Mouse (Mus musculus): ENCODE results near the gene Olfr683.
"Not testable (repeated sequence)": the region's sequence is repeated elsewhere in the genome, so short reads cannot be mapped to it uniquely, and the experiment has no call there.

Gene Olfr683
- long read RNA-seq, experiment 1: 0 reads
- long read RNA-seq, experiment 2: 0 reads

- intact Hi-C loops (cut with DNase I): no loop called here
These were observed at the start of gene Olfr683 for GRCm38 (mm10) chr7:105146912-105147311. Olfr683 (minus strand) TSS chr7:105147012.

GRCm38 (mm10) chr7:105185912-105186311 lies 39.1 kb upstream of the Olfr683 start, which contains the start of gene Olfr685:
Olfr685 (minus strand) TSS chr7:105186012.
- intact Hi-C loops (cut with DNase I): no loop called here

GRCm38 (mm10) chr7:105170773-105171172 lies 24.0 kb upstream of the Olfr683 start:
- intact Hi-C loops (cut with DNase I): loop anchor here (5.0 kb wide), 2 partner anchors 162 to 357 kb away; partner anchors contain the start of gene Olfr690

- intact Hi-C loops (cut with DNase I): no loop called here
These were observed 16.7 kb upstream of the Olfr683 start, which contains the start of gene Olfr684 for GRCm38 (mm10) chr7:105163553-105163952. Olfr684 (minus strand) TSS chr7:105163653.

GRCm38 (mm10) chr7:105141275-105141674 lies 5.5 kb downstream of the Olfr683 start:
- intact Hi-C loops (cut with DNase I): no loop called here

- intact Hi-C loops (cut with DNase I): no loop called here
These were observed 30.3 kb downstream of the Olfr683 start, which contains the start of gene Olfr681 for GRCm38 (mm10) chr7:105116536-105116935. Olfr681 (plus strand) TSS chr7:105116836.

- intact Hi-C loops (cut with DNase I): not testable (repeated sequence)
These were observed 54.1 kb downstream of the Olfr683 start, which contains the start of gene Olfr680-ps1 for GRCm38 (mm10) chr7:105092717-105093116. Olfr680-ps1 (minus strand) TSS chr7:105092817.

Measured in adrenal gland (tissue).